Mouse (Mus musculus): ENCODE data around the gene Rab26. TPM values are rescaled to one million over a fixed set of nuclear protein-coding genes. Genes with fewer than 3 reads are reported as not detected.

The Rab26 gene
- polyA plus RNA-seq, 1 experiment from 2014 or later, result 1.4 TPM

DNA sequence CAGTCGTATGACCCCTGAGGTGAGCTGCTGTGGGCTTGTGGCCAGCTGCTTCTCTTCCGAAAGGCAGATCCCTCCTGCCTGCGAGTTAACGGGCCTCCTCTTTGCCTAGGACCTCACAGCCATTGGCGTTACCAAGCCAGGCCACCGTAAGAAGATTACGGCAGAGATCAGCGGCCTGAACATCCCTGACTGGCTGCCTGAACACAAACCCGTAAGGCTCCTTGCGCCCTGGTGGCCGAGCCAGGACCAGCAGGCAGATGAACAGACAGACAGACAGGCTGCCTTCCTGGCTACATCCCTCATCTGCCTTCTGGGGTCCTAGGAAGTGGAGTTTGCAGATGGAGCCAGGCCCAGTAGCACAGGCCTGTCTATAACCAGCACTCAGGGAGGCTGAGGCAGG, 31.8 kb downstream of the Rab26 start:
- 40% methylated on average over 11 of the region's 11 CpGs for WGBS
- Histone ChIP-seq H3K36me3 (replicated peaks; ENCODE audit: control insufficient read depth, insufficient read depth, low read depth, low read length) (peaks cover 3% of the 10 kb centered on the region; the same call in 1 of the 2 replicates), H3K27ac (replicated peaks; ENCODE audit: low read depth, low read length) (no peak overlapping the region), H3K4me2 (ENCODE audit: low read depth, low read length) (no peak overlapping the region), H3K9me3 (replicated peaks; ENCODE audit: control insufficient read depth, low read length) (no peaks in the 10 kb centered on the region), H3K4me1 (ENCODE audit: control insufficient read depth, insufficient read depth, low read length) (0 out of 2 replicates have a peak, but pooled peaks cover 2% of the 10 kb centered on the region), H3K9ac (replicated peaks; ENCODE audit: low read length) (no peak overlapping the region), H3K27me3 (ENCODE audit: control insufficient read depth, insufficient read depth, low read length) (no peaks in the 10 kb centered on the region), H3K4me3 (ENCODE audit: low read depth, low read length) (no peak overlapping the region)
- no peak for DNase-seq (ENCODE audit: low spot score)
- ATAC-seq (replicated peaks; ENCODE audit: insufficient number of reproducible peaks, low FRiP score, low TSS enrichment, low read depth), result no peak

DNA sequence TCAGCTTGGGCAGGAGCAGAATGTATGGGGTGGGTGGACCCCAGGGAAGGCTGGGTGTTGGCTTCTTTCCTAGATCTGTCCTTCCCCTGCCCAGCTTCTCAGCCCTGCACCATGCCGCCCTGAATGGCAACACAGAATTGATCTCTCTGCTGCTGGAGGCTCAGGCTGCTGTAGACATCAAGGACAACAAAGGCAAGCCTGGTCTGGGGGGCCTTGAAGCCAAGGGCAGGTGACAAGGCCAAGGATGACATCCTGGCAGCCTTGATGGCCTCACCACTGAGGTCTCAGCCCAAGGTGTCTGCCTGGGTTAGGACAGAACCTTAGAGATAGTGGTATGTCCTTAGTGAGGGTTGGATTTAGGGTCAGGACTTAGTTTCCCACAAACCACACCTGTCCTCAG, 38.0 kb downstream of the Rab26 start:
- Histone ChIP-seq H3K27me3 (ENCODE audit: control insufficient read depth, insufficient read depth, low read length) (no peaks in the 10 kb centered on the region), H3K27ac (replicated peaks; ENCODE audit: low read depth, low read length) (no peak overlapping the region), H3K9ac (replicated peaks; ENCODE audit: low read length) (no peak overlapping the region), H3K36me3 (replicated peaks; ENCODE audit: control insufficient read depth, insufficient read depth, low read depth, low read length) (no peaks in the 10 kb centered on the region), H3K9me3 (replicated peaks; ENCODE audit: control insufficient read depth, low read length) (no peaks in the 10 kb centered on the region), H3K4me1 (ENCODE audit: control insufficient read depth, insufficient read depth, low read length) (no peaks in the 10 kb centered on the region), H3K4me3 (ENCODE audit: low read depth, low read length) (no peak overlapping the region), H3K4me2 (ENCODE audit: low read depth, low read length) (no peak overlapping the region)
- WGBS, result 82% methylated on average over 1 of the region's 1 CpGs
- no peak for ATAC-seq (replicated peaks; ENCODE audit: insufficient number of reproducible peaks, low FRiP score, low TSS enrichment, low read depth)
- no peak for DNase-seq (ENCODE audit: low spot score)

DNA sequence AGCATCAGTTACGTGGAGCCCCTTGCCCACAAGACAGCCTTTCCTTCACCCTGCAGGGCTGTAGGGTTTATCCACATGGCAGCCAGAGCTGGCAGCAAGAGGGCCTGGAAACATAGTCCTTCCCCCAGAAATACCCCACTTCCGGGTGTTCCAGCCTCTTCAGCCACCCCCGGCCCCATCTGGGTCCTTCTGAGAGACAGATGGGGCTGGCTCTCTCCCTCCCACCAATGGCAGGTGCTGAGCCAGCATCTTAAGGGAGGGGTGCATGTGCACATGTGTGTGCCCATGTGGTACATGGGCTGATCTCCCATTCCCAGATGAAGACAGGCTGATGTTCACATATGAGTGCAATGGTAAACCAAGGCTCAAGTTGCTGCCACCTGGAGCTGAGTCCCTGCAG, 38.6 kb downstream of the Rab26 start:
- H3K9ac ChIP-seq (replicated peaks; ENCODE audit: low read length), result no peak overlapping the region
- H3K4me2 ChIP-seq (ENCODE audit: low read depth, low read length), result no peak overlapping the region
- 84% methylated on average over 3 of the region's 3 CpGs for WGBS
- H3K36me3 ChIP-seq (replicated peaks; ENCODE audit: control insufficient read depth, insufficient read depth, low read depth, low read length), result no peaks in the 10 kb centered on the region
- H3K27me3 ChIP-seq (ENCODE audit: control insufficient read depth, insufficient read depth, low read length), result no peaks in the 10 kb centered on the region
- H3K4me3 ChIP-seq (ENCODE audit: low read depth, low read length), result no peak overlapping the region
- no peaks in the 10 kb centered on the region for H3K4me1 ChIP-seq (ENCODE audit: control insufficient read depth, insufficient read depth, low read length)
- DNase-seq (ENCODE audit: low spot score) (no peak), ATAC-seq (replicated peaks; ENCODE audit: insufficient number of reproducible peaks, low FRiP score, low TSS enrichment, low read depth) (no peak)
- no peak overlapping the region for H3K27ac ChIP-seq (replicated peaks; ENCODE audit: low read depth, low read length)
- no peaks in the 10 kb centered on the region for H3K9me3 ChIP-seq (replicated peaks; ENCODE audit: control insufficient read depth, low read length)

DNA sequence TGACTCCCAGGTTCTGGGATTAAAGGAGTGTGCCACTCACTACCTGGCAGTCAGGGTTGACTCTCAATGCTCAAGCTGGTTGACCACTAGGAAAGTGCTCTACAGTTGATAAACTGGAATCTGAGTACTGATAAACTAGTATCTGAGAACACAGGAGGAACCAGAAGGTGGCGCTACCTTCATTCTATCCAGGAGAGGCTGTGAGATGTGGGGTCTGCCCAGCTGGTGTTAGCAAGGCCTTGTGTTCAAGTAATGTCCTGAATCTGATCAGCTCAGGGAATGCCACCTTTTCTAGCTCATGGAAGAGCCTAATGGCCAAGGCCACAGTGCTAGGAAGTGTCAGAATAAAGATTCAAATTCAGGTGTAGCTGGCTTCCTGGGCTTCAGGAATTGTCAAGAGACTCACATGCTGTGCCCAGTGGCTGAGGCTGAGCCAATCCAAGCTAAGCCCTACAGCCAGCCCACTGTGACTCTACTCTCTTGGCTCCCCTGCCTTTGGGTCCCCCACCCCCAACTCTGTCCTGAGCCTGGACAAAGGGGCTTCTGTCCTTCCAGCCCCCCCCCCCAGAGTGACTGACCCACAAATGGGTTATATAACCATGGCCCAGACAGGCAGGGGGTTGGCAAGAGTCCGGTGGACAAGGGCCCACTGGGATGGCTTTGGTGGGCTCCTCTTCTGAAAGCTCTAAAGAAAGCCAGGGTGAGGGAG, 39.2 kb downstream of the Rab26 start:
- Histone ChIP-seq H3K4me3 (ENCODE audit: low read depth, low read length) (no peak overlapping the region), H3K36me3 (replicated peaks; ENCODE audit: control insufficient read depth, insufficient read depth, low read depth, low read length) (no peaks in the 10 kb centered on the region), H3K4me2 (ENCODE audit: low read depth, low read length) (no peak overlapping the region), H3K9me3 (replicated peaks; ENCODE audit: control insufficient read depth, low read length) (no peaks in the 10 kb centered on the region), H3K9ac (replicated peaks; ENCODE audit: low read length) (no peak overlapping the region), H3K4me1 (ENCODE audit: control insufficient read depth, insufficient read depth, low read length) (no peaks in the 10 kb centered on the region), H3K27ac (replicated peaks; ENCODE audit: low read depth, low read length) (no peak overlapping the region), H3K27me3 (ENCODE audit: control insufficient read depth, insufficient read depth, low read length) (no peaks in the 10 kb centered on the region)
- DNase-seq (ENCODE audit: low spot score), result peak; percentile 78
- WGBS, result 32% methylated on average over 2 of the region's 2 CpGs
- no peak for ATAC-seq (replicated peaks; ENCODE audit: insufficient number of reproducible peaks, low FRiP score, low TSS enrichment, low read depth)

DNA sequence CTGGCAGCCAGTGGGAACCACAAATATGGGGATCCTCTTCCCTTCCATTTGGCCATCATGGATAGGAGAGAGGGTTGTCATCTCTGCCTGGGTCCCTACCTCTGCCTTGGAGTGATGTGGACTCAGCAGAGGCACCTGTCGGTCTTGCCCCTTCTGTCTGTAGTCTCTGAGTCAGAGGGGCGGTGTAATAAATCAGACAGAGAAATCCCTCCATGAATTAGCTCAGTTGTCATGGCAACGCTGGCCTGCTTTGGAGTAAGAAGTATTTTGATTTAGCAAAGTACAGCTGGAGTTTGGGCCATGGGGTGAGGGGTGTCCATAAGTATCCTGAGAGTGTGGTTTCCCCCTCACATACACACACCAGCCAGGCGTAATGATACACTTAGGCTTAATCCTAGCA, 43.6 kb downstream of the Rab26 start:
- DNase-seq (ENCODE audit: low spot score) (peak; percentile 34), ATAC-seq (replicated peaks; ENCODE audit: insufficient number of reproducible peaks, low FRiP score, low TSS enrichment, low read depth) (no peak)
- Histone ChIP-seq H3K9ac (replicated peaks; ENCODE audit: low read length) (no peak overlapping the region), H3K9me3 (replicated peaks; ENCODE audit: control insufficient read depth, low read length) (no peaks in the 10 kb centered on the region), H3K4me2 (ENCODE audit: low read depth, low read length) (no peak overlapping the region), H3K36me3 (replicated peaks; ENCODE audit: control insufficient read depth, insufficient read depth, low read depth, low read length) (no peaks in the 10 kb centered on the region), H3K4me3 (ENCODE audit: low read depth, low read length) (no peak overlapping the region), H3K4me1 (ENCODE audit: control insufficient read depth, insufficient read depth, low read length) (peaks cover 5% of the 10 kb centered on the region), H3K27me3 (ENCODE audit: control insufficient read depth, insufficient read depth, low read length) (peaks cover 5% of the 10 kb centered on the region), H3K27ac (replicated peaks; ENCODE audit: low read depth, low read length) (no peak overlapping the region)
- 75% methylated on average over 4 of the region's 4 CpGs for WGBS

DNA sequence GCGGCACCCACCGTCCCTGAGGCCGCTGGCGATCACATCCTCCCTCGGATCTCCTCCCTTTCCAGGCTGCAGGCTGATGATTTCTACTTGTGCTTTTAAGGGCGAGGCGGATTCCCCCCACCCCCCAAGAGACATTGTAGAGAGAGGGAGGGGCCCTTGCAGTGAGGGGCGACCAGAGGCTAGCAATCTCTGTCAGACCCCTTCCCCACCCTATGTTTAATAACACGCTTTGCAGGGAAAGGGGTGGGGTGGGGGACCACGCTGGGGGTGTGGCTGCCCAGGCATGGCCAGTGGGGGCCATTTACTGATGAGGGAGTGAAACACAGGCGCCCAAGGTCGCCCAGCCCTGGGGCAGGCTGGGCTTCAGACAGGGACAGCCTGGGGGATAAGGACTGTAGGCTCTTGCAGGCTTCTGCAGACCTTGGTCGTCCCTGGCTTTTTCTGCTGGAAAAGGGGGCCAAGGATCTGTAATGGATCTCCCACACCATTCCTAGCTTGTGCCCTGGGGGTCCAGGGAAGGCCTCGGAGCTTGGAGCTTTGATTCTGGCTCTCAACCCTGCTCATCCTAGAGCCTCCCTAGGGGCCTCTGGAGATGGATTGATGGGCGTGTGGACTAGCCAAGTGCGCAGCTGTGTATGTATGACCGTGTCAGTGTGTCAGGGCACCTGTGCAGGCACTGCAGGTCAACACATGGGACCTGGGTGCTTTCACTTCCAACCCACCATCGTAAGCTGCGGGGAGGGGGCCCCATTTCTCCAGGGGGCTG, 44.6 kb downstream of the Rab26 start:
- DNase-seq (ENCODE audit: low spot score), result no peak
- peak overlapping the region; percentile 8; the same call in 1 of the 2 replicates for H3K27ac ChIP-seq (replicated peaks; ENCODE audit: low read depth, low read length)

DNA sequence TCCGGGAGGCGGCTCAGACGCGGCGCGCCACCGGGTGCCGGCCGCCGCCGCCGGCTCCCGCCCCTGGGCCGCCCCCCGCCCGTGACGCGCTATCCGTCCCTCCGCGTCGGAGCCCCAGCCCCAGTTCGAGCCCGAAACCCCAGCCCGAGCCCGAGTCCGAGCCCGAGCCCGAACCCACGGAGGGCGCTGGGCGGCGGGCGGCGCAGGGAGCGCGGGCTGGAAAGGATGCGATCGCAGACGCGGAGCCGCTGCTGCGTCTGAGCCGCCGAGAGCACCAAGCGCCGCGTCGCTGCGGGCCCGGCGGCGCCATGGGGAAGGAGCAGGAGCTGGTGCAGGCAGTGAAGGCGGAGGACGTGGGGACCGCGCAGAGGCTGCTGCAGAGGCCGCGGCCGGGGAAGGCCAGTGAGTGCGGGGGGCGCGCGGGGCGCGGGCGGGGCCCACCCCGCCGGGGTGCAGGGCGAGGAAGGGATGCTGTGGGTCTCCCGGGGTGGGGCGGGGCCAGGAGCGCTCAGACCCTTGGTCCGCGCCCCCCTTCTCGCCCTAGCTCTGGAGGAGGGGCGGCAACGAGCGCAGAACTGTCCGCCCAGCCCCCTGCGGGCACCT, 45.2 kb downstream of the Rab26 start:
- ATAC-seq (replicated peaks; ENCODE audit: insufficient number of reproducible peaks, low FRiP score, low TSS enrichment, low read depth), result peak; percentile 46
- Histone ChIP-seq H3K36me3 (replicated peaks; ENCODE audit: control insufficient read depth, insufficient read depth, low read depth, low read length) (no peaks in the 10 kb centered on the region), H3K4me1 (ENCODE audit: control insufficient read depth, insufficient read depth, low read length) (peaks cover 5% of the 10 kb centered on the region), H3K9ac (replicated peaks; ENCODE audit: low read length) (peak overlapping the region; percentile 78), H3K9me3 (replicated peaks; ENCODE audit: control insufficient read depth, low read length) (no peaks in the 10 kb centered on the region), H3K4me3 (ENCODE audit: low read depth, low read length) (peak overlapping the region; percentile 75), H3K4me2 (ENCODE audit: low read depth, low read length) (peak overlapping the region; percentile 98), H3K27me3 (ENCODE audit: control insufficient read depth, insufficient read depth, low read length) (peaks cover 5% of the 10 kb centered on the region), H3K27ac (replicated peaks; ENCODE audit: low read depth, low read length) (peak overlapping the region; percentile 65)
- DNase-seq (ENCODE audit: low spot score), result peak; percentile 55
- under 1% methylated on average over 66 of the region's 81 CpGs for WGBS

More for the DNA sequence above, 44.6 kb downstream of the Rab26 start:
- 19% methylated on average over 19 of the region's 19 CpGs for WGBS
- Histone ChIP-seq H3K9ac (replicated peaks; ENCODE audit: low read length) (peak overlapping the region; percentile 78), H3K4me1 (ENCODE audit: control insufficient read depth, insufficient read depth, low read length) (peaks cover 5% of the 10 kb centered on the region), H3K9me3 (replicated peaks; ENCODE audit: control insufficient read depth, low read length) (no peaks in the 10 kb centered on the region), H3K4me3 (ENCODE audit: low read depth, low read length) (peak overlapping the region; percentile 75), H3K36me3 (replicated peaks; ENCODE audit: control insufficient read depth, insufficient read depth, low read depth, low read length) (no peaks in the 10 kb centered on the region), H3K4me2 (ENCODE audit: low read depth, low read length) (peak overlapping the region; percentile 98), H3K27me3 (ENCODE audit: control insufficient read depth, insufficient read depth, low read length) (peaks cover 5% of the 10 kb centered on the region)
- peak; percentile 20; the same call in 1 of the 2 replicates for ATAC-seq (replicated peaks; ENCODE audit: insufficient number of reproducible peaks, low FRiP score, low TSS enrichment, low read depth)

Measured in embryonic facial prominence, embryonic 11.5 days (tissue).